Mouse (Mus musculus): Measurements from ENCODE around the gene Krtap1-5.

DNA sequence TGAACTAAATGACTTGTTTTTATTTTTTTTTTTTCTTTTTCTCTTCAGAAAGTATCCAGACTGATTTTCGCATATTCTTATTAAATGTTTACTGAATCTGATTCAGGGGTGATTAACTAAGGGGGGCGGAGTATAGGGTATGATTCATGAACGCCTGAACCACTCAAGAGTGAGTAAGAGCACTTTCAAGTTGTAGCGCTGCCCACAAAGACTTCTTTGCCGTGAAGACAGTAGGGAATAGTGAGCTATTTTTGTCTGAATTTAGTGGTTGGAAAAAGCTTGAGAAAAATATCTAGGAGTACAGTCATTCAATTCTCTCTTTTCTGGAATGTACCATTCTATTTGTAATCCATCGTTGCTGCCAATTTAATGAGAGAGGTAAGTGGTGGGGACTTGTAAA is 748 bp upstream of the Krtap1-5 start:
- no peak for TF ChIP-seq POLR2A (IDR thresholded peaks at IDR 0.05; ENCODE audit: low read depth, low read length)
- no peak for TF ChIP-seq NELFE (IDR thresholded peaks at IDR 0.05; ENCODE audit: low read depth, low read length)
- no peak for TF ChIP-seq TCF12 (IDR thresholded peaks at IDR 0.05; ENCODE audit: low read depth, low read length)
